Mouse (Mus musculus) embryonic fibroblast, embryonic 13.5 days (primary cell): ENCODE results near the gene Flt1.

Experiments used
- CTCF ChIP-seq: IDR thresholded peaks from 2 replicates; pipeline ENCODE4 v1.5.1; 2011; ENCODE audit warnings: mild to moderate bottlenecking, control low read depth, low read length, moderate library complexity, borderline replicate concordance; ENCODE audit not compliant: insufficient read depth
- POLR2A ChIP-seq: IDR thresholded peaks from 2 replicates; pipeline ENCODE4 v1.6.1; 2011; ENCODE audit warnings: low read depth, mild to moderate bottlenecking, control low read depth, low read length, moderate library complexity

DNA sequence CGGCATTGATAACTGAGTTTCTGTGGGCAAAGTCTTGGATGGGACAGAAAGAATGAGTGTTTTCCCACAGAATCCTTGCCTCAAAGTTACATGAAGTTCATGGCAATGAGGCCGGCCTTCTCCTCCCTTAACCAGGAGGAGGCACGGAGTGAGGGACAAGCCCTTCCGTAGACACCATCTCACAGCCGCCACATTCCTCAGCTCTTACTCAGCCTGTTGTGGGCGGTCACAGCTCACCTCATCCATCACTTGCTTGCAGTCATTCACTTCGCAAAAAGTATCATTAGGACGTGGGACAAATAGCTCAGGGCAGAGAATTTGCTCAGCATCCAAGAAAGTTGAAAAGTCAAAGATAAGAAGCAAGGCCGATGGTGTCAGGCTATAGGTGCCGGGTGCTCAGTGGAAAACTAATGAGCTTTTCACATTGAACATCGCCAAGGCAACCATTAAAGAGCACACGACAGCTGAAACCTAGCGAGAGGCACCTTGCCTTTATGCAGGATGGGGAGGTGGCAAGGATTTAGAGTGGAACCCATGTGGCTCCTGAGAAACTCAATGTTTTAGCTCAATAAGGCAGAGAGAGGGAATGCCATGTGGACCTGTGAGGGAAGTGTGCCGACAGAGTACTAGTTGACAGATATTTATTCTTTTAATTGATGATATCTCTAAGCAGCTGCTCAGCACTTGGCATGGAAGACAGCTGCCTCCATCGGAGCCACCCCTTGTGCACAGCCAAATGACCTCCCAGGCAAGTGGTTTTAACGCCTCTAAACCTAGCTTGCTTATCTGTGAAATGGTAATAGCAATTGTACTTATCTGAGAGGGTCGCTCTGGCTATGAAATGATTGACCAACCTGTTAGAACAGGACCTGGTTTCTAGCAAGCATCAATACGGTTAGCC, 124.1 kb downstream of the Flt1 start:
- no peak for TF ChIP-seq CTCF
- no peak for TF ChIP-seq POLR2A
